Mouse (Mus musculus) layer of hippocampus, postnatal 25 days (tissue): Measurements from ENCODE around the gene Zc3h7b. TPM values are rescaled to one million over a fixed set of nuclear protein-coding genes. Genes with fewer than 3 reads are reported as not detected.
A peak's percentile ranks its signal among the peaks of the same experiment; 100 is the strongest.
"Not testable (repeated sequence)": the region's sequence is repeated elsewhere in the genome, so short reads cannot be mapped to it uniquely, and the experiment has no call there.

Experiments used
- DNase-seq, 2 experiments: peaks; one replicate each; pipeline ENCODE4 v3.0.0; 2022; ENCODE audit warnings: mixed read lengths in 2 of 2, low spot score in 1 of 2; ENCODE audit errors: extremely low spot score in 1 of 2
- total RNA-seq, 2 experiments: library from RNA; stranded (reverse); gene quantifications; 2 replicates each; pipeline ENCODE4 v1.2.3; 2021

Gene Zc3h7b
- total RNA-seq, 2 experiments from 2014 or later = 145 to 150 TPM

GRCm38 (mm10) chr15:81735075-81735474 is 9.8 kb upstream of the Zc3h7b start:
- no peak for DNase-seq

GRCm38 (mm10) chr15:81739296-81739695 is 5.6 kb upstream of the Zc3h7b start:
- DNase-seq = no peak

GRCm38 (mm10) chr15:81739924-81740323 is 4.9 kb upstream of the Zc3h7b start:
- DNase-seq = no peak

GRCm38 (mm10) chr15:81742368-81742767 is 2.5 kb upstream of the Zc3h7b start:
- not testable (repeated sequence) for DNase-seq

- DNase-seq = peak; percentile 64
These were observed 801 bp downstream of the Zc3h7b start for GRCm38 (mm10) chr15:81745601-81746114.

GRCm38 (mm10) chr15:81749742-81750141 is 4.9 kb downstream of the Zc3h7b start:
- DNase-seq = no peak

- DNase-seq = no peak
These were observed 8.8 kb downstream of the Zc3h7b start for GRCm38 (mm10) chr15:81753669-81754068.

- DNase-seq = no peak
These were observed 13.8 kb downstream of the Zc3h7b start for GRCm38 (mm10) chr15:81758701-81759100.

GRCm38 (mm10) chr15:81759542-81759941 is 14.7 kb downstream of the Zc3h7b start:
- DNase-seq = no peak

- DNase-seq = no peak
These were observed 15.7 kb downstream of the Zc3h7b start for GRCm38 (mm10) chr15:81760361-81761079.

- DNase-seq = no peak
These were observed 16.5 kb downstream of the Zc3h7b start for GRCm38 (mm10) chr15:81761381-81761780.

GRCm38 (mm10) chr15:81761959-81762358 is 17.1 kb downstream of the Zc3h7b start:
- no peak for DNase-seq

- no peak for DNase-seq
These were observed 19.7 kb downstream of the Zc3h7b start for GRCm38 (mm10) chr15:81764573-81764972.

- no peak for DNase-seq
These were observed 20.8 kb downstream of the Zc3h7b start for GRCm38 (mm10) chr15:81765651-81766050.

GRCm38 (mm10) chr15:81766439-81766838 is 21.6 kb downstream of the Zc3h7b start:
- DNase-seq = no peak

GRCm38 (mm10) chr15:81769037-81769436 is 24.2 kb downstream of the Zc3h7b start:
- no peak for DNase-seq

GRCm38 (mm10) chr15:81772431-81773120 is 27.7 kb downstream of the Zc3h7b start:
- DNase-seq = no peak

GRCm38 (mm10) chr15:81774505-81775171 is 29.8 kb downstream of the Zc3h7b start:
- no peak for DNase-seq

- DNase-seq = no peak
These were observed 32.0 kb downstream of the Zc3h7b start for GRCm38 (mm10) chr15:81776631-81777422.

- no peak for DNase-seq
These were observed 37.0 kb downstream of the Zc3h7b start for GRCm38 (mm10) chr15:81781816-81782215.
